Mouse (Mus musculus) liver, postnatal 0 days (tissue): ENCODE results near the gene Sptssb. TPM values are rescaled to one million over a fixed set of nuclear protein-coding genes. Genes with fewer than 3 reads are reported as not detected.

Experiments used
- ATAC-seq: fragments of 200-750 bp; cut with Nextera tagmentation; 2 replicates; pipeline ENCODE4 v1.8.0; 2017; ENCODE audit warnings: mild to moderate bottlenecking, moderate library complexity
- DNase-seq: peaks from one replicate; pipeline ENCODE4 v3.0.0-alpha.2; 2016
- H3K27ac ChIP-seq: fragments of 300-500 bp; sonication (generic); 2 replicates; pipeline ENCODE4 v1.5.1; 2014; ENCODE audit warnings: antibody characterized with exemption, moderate library complexity, mild to moderate bottlenecking, low read depth
- H3K27me3 ChIP-seq: fragments of 300-500 bp; sonication (generic); 2 replicates; pipeline ENCODE4 v1.6.1; 2014; ENCODE audit warnings: low read length, control low read depth, mixed read lengths; ENCODE audit not compliant: insufficient read depth
- H3K36me3 ChIP-seq: fragments of 300-500 bp; sonication (generic); replicated peaks from 2 replicates; pipeline ENCODE4 v1.6.1; 2014; ENCODE audit warnings: mild to moderate bottlenecking, control low read depth, low read length, moderate library complexity, mixed read lengths; ENCODE audit not compliant: insufficient read depth
- H3K4me1 ChIP-seq: fragments of 300-500 bp; sonication (generic); 2 replicates; pipeline ENCODE4 v1.6.1; 2014; ENCODE audit warnings: antibody characterized with exemption, mild to moderate bottlenecking, control low read depth; ENCODE audit not compliant: insufficient read depth
- H3K4me2 ChIP-seq: fragments of 300-500 bp; sonication (generic); 2 replicates; pipeline ENCODE4 v1.6.1; 2014; ENCODE audit warnings: low read depth, mild to moderate bottlenecking, low read length, moderate library complexity, mixed read lengths
- H3K4me3 ChIP-seq: fragments of 300-500 bp; sonication (generic); 2 replicates; pipeline ENCODE4 v1.5.1; 2014; ENCODE audit warnings: low read depth, low read length
- H3K9ac ChIP-seq: fragments of 300-500 bp; sonication (generic); replicated peaks from 2 replicates; pipeline ENCODE4 v1.6.1; 2014; ENCODE audit warnings: mild to moderate bottlenecking, moderate library complexity
- H3K9me3 ChIP-seq: fragments of 300-500 bp; sonication (generic); 2 replicates; pipeline ENCODE4 v1.6.1; 2016; ENCODE audit warnings: mild to moderate bottlenecking, control low read depth, low read length, mixed read lengths
- CTCF ChIP-seq: sonication (generic); IDR thresholded peaks from 2 replicates; pipeline ENCODE4 v1.5.1; 2016; ENCODE audit warnings: antibody characterized with exemption, low read depth
- EP300 ChIP-seq: IDR thresholded peaks from 2 replicates; pipeline ENCODE4 v1.6.1; 2016; ENCODE audit warnings: antibody characterized with exemption, low read depth, mild to moderate bottlenecking
- WGBS: fragments of 180-500 bp; shearing (Covaris S2); extraction: QIAGEN DNeasy Blood & Tissue Kit; methylation state at CpG from one replicate; pipeline ENCODE4 v1.1.7; 2014; ENCODE audit not compliant: insufficient replicate concordance; 5-methylcytosine and 5-hydroxymethylcytosine counted together
- polyA plus RNA-seq: library from polyadenylated mRNA; unstranded; fragments of >200 nt; fragmentation: Nextera tagmentation; extraction: Ambion mirVana; gene quantifications from 2 replicates; pipeline ENCODE4 v1.2.1, GENCODE M21; 2015

Gene Sptssb
- polyA plus RNA-seq, result 0.22 and 0.38 TPM in 2 replicates

DNA sequence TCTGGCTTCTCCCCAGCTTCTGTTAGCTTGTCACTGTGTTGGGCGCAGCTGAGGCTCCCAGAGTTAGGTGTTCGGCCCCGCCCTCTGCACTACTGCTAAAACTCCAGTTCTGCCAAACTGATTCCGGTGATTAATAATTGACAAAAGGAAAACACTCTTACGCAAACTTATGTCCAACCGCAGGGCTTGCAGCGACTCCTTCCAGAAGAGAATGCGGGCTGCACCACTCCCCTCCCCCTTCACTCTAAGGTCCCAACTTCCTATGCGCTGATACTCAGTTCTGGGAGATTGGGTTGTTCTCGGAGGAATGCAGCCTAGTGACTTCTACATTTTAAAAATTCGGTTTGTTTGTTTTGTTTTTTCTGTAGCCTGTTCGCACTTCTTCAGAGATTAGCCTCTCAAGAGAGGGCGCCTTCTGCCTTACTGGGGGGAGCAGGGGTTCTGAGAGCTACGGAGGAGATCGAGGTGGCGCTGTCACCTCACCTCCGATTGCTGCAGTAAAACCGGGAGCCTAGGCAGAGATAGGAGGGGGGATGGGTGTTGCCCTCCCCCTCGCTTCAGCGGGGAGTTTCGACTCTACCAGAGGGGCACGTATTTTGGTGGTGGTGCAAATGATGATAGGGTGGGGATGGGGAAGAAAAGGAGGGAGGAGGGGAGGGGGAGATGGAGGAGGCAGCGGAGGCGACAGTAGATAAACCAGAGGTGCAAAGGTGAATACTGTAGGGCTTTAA is at the start of gene Sptssb:
Gene Sptssb, minus strand, starts transcription at position 83 of the 731 bp plus-strand sequence.
- Histone ChIP-seq H3K27ac (no peak within 1 kb of the TSS), H3K4me2 (peak within 1 kb of the TSS; percentile 76), H3K4me1 (no peaks in the 10 kb centered on the region), H3K27me3 (peaks cover 8% of the 10 kb centered on the region; the same call in 1 of the 2 replicates), H3K36me3 (no peaks in the 10 kb centered on the region), H3K9me3 (no peaks in the 10 kb centered on the region), H3K9ac (no peak within 1 kb of the TSS), H3K4me3 (peak within 1 kb of the TSS; percentile 40)
- WGBS, result under 1% methylated on average over 24 of the region's 24 CpGs
- ATAC-seq, result peak; percentile 90
- TF ChIP-seq CTCF, result no peak
- TF ChIP-seq EP300, result no peak
- DNase-seq, result peak; percentile 55

DNA sequence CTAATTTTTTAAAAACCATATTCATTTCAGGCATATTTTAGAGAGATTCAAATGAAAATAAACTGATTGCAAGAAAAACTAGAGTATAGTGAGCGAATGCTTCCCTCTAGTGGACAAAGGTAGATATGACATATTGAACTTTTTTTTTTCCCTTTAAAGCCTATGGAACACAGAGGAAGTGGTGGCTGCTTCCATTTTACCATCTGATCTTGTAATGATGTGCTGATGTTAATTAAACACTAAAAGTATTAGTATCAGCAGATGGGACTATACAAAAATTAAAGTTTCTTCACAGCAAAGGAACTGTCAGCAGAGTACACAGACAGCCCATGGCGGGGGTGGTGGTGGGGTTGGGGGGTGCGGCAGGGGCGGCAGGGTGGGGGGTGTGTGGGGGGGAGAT is 48.3 kb upstream of the Sptssb start:
- no peak overlapping the region for H3K4me3 ChIP-seq
- ATAC-seq, result no peak
- no peak overlapping the region for H3K9ac ChIP-seq
- no peaks in the 10 kb centered on the region for H3K4me1 ChIP-seq
- 57% methylated on average over 4 of the region's 4 CpGs for WGBS
- H3K4me2 ChIP-seq, result no peak overlapping the region
- H3K9me3 ChIP-seq, result no peaks in the 10 kb centered on the region
- DNase-seq, result no peak
- no peak overlapping the region for H3K27ac ChIP-seq
- TF ChIP-seq CTCF (peak; percentile 69), EP300 (no peak)
- no peaks in the 10 kb centered on the region for H3K36me3 ChIP-seq
- no peaks in the 10 kb centered on the region for H3K27me3 ChIP-seq

GRCm38 (mm10) chr3:69907564-69907963 is 47.8 kb upstream of the Sptssb start:
- no peaks in the 10 kb centered on the region for H3K4me1 ChIP-seq
- ATAC-seq, result no peak
- H3K27ac ChIP-seq, result no peak overlapping the region
- no peak for TF ChIP-seq CTCF
- no peak for TF ChIP-seq EP300
- no peaks in the 10 kb centered on the region for H3K36me3 ChIP-seq
- DNase-seq, result no peak
- 53% methylated on average over 6 of the region's 6 CpGs for WGBS
- H3K9me3 ChIP-seq, result no peaks in the 10 kb centered on the region
- H3K4me2 ChIP-seq, result no peak overlapping the region
- H3K27me3 ChIP-seq, result no peaks in the 10 kb centered on the region
- no peak overlapping the region for H3K4me3 ChIP-seq
- no peak overlapping the region for H3K9ac ChIP-seq

GRCm38 (mm10) chr3:69902787-69903477 is 43.2 kb upstream of the Sptssb start:
- no peak overlapping the region for H3K27ac ChIP-seq
- no peak overlapping the region for H3K4me2 ChIP-seq
- WGBS, result 80% methylated on average over 9 of the region's 9 CpGs
- no peaks in the 10 kb centered on the region for H3K27me3 ChIP-seq
- H3K36me3 ChIP-seq, result no peaks in the 10 kb centered on the region
- no peak overlapping the region for H3K9ac ChIP-seq
- no peaks in the 10 kb centered on the region for H3K4me1 ChIP-seq
- TF ChIP-seq EP300 (no peak), CTCF (no peak)
- DNase-seq, result no peak
- no peaks in the 10 kb centered on the region for H3K9me3 ChIP-seq
- ATAC-seq, result no peak
- H3K4me3 ChIP-seq, result no peak overlapping the region

- no peak overlapping the region for H3K9ac ChIP-seq
- H3K9me3 ChIP-seq, result no peaks in the 10 kb centered on the region
- H3K36me3 ChIP-seq, result no peaks in the 10 kb centered on the region
- H3K4me3 ChIP-seq, result no peak overlapping the region
- no peak overlapping the region for H3K4me2 ChIP-seq
- ATAC-seq, result no peak
- TF ChIP-seq CTCF (no peak), EP300 (no peak)
- no peaks in the 10 kb centered on the region for H3K4me1 ChIP-seq
- no peaks in the 10 kb centered on the region for H3K27me3 ChIP-seq
- 60% methylated on average over 2 of the region's 2 CpGs for WGBS
- no peak overlapping the region for H3K27ac ChIP-seq
- DNase-seq, result no peak
These were observed 42.6 kb upstream of the Sptssb start for GRCm38 (mm10) chr3:69902382-69902781.

GRCm38 (mm10) chr3:69901874-69902381 is 42.2 kb upstream of the Sptssb start:
- Histone ChIP-seq H3K4me2 (no peak overlapping the region), H3K9ac (no peak overlapping the region), H3K4me1 (no peaks in the 10 kb centered on the region), H3K27me3 (no peaks in the 10 kb centered on the region), H3K4me3 (no peak overlapping the region), H3K9me3 (no peaks in the 10 kb centered on the region), H3K36me3 (no peaks in the 10 kb centered on the region), H3K27ac (no peak overlapping the region)
- TF ChIP-seq CTCF (no peak), EP300 (no peak)
- ATAC-seq, result no peak
- no peak for DNase-seq
